Mouse (Mus musculus): ENCODE measurements around the gene Manbal. TPM values are rescaled to one million over a fixed set of nuclear protein-coding genes. Genes with fewer than 3 reads are reported as not detected.

The Manbal gene
- polyA plus RNA-seq, 1 experiment, result 54.2 TPM

DNA sequence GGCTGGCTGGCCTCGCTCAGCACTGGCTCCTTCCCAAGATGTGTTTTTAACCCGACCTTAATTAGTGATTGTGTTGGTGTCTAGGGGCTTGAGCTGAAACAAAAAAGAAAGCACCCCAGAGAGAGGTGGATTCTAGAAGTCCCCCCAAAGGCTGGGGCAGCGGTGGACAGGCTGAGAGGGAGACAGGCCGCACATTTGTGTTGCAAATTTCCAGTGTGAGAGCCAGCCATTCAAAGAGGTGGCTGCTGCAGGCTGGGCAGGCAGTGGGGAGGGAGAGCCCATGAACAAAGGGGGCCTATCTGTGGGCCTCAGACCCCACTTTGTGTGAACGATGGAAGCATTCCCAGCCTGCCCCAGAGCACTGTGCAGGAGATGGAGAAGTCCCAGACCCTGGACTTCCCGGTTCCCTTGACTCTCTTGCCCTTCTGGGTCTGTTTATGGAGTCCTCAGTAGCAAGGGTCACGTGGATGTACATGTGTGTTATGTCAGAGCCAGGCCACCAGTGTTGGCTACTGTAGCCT is 27.1 kb upstream of the Manbal start:
- H3K4me1 ChIP-seq (ENCODE audit: control insufficient read depth, insufficient read depth, low read length), result peaks cover 2% of the 10 kb centered on the region; the same call in 1 of the 2 replicates
- H3K27ac ChIP-seq (ENCODE audit: insufficient read depth, low read length), result no peak overlapping the region
- TF ChIP-seq POLR2A (IDR thresholded peaks at IDR 0.05; ENCODE audit: low read depth, low read length) (no peak), CTCF (IDR thresholded peaks at IDR 0.05; ENCODE audit: borderline replicate concordance, insufficient read depth, low read length) (no peak)
- no peak overlapping the region for H3K4me3 ChIP-seq (ENCODE audit: insufficient read depth, low read length)

DNA sequence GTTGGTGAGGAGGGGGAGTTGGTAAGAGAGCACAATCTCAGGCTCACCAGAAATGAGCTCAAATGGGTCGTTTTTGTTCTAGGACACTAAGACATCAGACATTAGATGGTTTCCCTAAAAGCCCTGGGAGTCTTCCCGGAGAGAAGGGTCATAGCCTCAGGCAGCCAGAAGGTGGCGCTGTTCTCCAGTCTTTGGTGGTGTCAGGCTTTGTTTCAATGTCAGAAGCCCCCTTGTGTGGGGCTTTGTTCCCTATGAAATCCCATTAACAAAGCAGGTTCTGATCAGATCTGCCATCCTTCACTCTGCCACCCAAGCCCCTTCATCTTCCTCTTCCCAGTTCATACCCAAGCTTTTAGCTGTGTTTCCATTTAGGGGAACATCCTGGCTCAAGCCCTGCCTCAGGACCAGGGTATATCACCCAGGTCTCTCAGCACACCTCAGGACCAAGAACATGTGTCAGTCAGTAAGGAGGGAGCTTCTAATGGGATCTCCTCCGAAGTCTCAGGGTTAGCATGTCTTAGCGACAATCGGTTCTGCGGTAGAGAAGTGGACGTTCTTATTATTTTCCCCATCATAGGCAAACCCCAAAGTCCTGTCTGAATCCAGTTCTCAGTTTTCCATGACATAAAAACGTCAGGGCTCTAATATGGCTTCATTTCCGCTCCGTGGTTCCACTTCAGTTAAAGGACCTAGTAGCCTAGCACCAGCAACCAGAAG is 25.7 kb upstream of the Manbal start:
- peak; percentile 72 for TF ChIP-seq CTCF (IDR thresholded peaks at IDR 0.05; ENCODE audit: borderline replicate concordance, insufficient read depth, low read length)
- no peak for TF ChIP-seq POLR2A (IDR thresholded peaks at IDR 0.05; ENCODE audit: low read depth, low read length)
- H3K4me3 ChIP-seq (ENCODE audit: insufficient read depth, low read length), result no peak overlapping the region
- no peak overlapping the region for H3K27ac ChIP-seq (ENCODE audit: insufficient read depth, low read length)
- peaks cover 2% of the 10 kb centered on the region; the same call in 1 of the 2 replicates for H3K4me1 ChIP-seq (ENCODE audit: control insufficient read depth, insufficient read depth, low read length)

DNA sequence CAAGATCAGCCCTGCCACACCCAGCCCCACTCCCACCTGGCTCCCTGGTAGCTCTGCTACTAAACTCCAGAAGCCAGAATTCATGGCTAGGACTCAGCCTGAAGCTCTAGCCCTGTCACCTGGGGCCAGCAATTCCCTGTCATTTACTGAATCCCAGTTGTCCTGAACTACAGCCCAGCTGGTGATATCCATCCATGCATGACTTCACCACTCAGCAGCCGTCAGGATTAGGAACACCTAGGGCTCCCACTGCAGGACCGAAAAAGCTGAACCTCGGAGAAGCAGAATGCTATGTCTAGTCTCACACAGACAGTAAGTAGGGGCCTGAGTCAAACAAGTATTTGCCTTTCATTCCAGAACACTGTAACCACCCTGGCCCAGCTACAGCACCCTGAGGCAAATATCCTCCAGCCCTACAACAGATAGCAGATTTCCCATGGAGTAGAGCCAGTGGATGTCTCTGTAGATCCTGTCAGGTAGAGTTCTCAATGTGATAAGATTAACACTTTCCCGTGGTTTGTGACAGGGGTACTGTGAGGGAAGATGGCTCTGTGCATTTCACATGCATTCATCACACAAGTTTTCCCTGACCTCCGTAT is 25.0 kb upstream of the Manbal start:
- TF ChIP-seq POLR2A (IDR thresholded peaks at IDR 0.05; ENCODE audit: low read depth, low read length), result no peak
- TF ChIP-seq CTCF (IDR thresholded peaks at IDR 0.05; ENCODE audit: borderline replicate concordance, insufficient read depth, low read length), result no peak
- no peak overlapping the region for H3K27ac ChIP-seq (ENCODE audit: insufficient read depth, low read length)
- H3K4me1 ChIP-seq (ENCODE audit: control insufficient read depth, insufficient read depth, low read length), result peaks cover 2% of the 10 kb centered on the region; the same call in 1 of the 2 replicates
- no peak overlapping the region for H3K4me3 ChIP-seq (ENCODE audit: insufficient read depth, low read length)

DNA sequence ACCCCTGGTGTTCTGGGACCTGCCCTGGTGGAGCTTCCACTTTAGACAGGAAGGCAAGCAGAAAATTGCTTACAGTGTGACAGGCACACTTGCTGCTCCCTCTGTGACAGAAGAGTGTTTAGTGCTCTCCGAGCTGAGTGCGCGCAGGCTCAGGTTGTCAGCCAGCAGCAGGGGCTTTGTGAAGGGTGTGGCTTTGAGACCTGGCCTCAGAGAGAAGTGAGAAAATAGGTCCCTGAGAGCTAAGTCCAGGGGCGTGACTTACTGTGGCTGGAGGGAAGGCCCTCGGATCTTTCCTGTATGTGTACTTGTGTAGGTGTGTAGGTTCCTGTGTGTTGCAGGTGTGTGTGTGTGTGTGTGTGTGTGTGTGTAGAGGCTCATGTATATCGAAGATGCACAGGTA is 24.1 kb upstream of the Manbal start:
- Histone ChIP-seq H3K4me3 (ENCODE audit: insufficient read depth, low read length) (no peak overlapping the region), H3K27ac (ENCODE audit: insufficient read depth, low read length) (no peak overlapping the region), H3K4me1 (ENCODE audit: control insufficient read depth, insufficient read depth, low read length) (peaks cover 2% of the 10 kb centered on the region; the same call in 1 of the 2 replicates)
- TF ChIP-seq CTCF (IDR thresholded peaks at IDR 0.05; ENCODE audit: borderline replicate concordance, insufficient read depth, low read length) (no peak), POLR2A (IDR thresholded peaks at IDR 0.05; ENCODE audit: low read depth, low read length) (no peak)

DNA sequence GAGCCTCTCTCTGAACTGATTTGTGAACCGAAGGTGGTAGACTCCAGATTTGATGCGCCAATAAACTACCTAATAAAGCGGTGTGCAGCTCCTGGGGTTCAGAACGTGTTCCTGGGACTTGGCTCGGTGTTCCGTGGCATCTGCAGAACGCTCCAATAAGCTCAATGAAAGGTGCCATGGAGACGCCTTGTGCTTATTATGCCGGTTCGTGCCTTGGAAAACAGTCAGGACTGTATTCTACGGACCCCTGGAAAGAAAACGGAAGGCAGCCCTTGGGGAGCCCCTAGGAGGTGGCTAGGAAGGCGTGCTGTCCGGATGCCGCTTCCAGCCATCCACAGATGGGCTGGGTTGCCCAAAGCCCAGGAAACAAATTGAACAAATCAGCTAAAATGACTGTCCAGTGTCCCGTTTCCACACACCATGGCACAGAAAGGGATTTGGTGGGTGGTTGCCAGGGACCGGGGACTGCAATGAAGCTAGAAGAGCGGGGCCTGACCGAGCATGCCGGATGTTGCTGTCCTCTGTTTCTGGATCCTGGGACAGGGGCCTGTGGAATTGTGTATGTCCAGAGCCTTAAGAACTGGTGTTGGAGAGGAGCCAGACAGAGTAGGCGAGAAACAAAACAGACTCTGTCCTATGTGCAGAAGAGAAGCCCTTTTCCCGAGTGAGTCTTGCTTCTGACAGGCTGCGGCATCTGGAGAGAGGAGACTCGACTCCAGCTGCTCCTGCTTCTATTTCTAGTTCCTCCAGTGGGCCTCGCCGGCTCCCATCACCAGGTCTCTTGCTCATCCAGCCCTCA is 19.8 kb upstream of the Manbal start, which contains the start of gene Ghrh:
Gene Ghrh, minus strand, starts transcription at position 146 of the 799 bp plus-strand sequence.
- TF ChIP-seq POLR2A (IDR thresholded peaks at IDR 0.05; ENCODE audit: low read depth, low read length), result no peak
- no peak for TF ChIP-seq CTCF (IDR thresholded peaks at IDR 0.05; ENCODE audit: borderline replicate concordance, insufficient read depth, low read length)
- Histone ChIP-seq H3K4me3 (ENCODE audit: insufficient read depth, low read length) (no peak within 1 kb of the TSS), H3K27ac (ENCODE audit: insufficient read depth, low read length) (no peak within 1 kb of the TSS), H3K4me1 (ENCODE audit: control insufficient read depth, insufficient read depth, low read length) (no peaks in the 10 kb centered on the region)

DNA sequence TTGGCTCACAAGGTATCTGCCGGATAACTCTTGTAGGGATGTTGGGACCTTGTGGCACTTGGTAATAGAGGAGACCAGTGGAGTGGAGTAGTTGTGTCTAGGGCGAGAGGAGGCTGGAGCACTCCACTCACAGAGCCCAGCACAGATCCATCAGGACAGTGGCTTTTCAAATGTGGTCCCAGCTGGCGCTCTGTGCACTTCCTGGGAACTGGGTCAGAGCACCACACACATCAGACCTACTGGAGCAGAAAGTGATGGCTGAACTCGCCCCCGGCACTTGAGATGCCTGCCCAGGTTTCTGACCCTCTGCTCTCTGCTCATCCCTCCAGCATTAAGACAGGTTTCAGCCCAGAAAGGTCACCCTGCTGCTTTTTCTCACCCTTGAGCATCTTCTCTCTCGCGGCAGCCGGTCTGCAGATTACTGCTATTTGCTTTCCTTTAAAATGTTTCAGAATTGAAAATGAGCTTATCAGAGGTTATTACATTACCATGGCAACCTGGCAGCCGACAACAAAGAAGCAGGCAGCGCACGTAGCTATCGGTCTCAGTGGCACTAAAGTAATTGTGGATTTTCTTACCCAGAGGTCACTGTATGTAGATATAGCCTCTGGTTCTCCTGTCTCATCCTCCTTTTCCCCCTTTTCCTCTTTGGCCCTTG is 18.1 kb upstream of the Manbal start:
- no peak overlapping the region for H3K4me3 ChIP-seq (ENCODE audit: insufficient read depth, low read length)
- H3K27ac ChIP-seq (ENCODE audit: insufficient read depth, low read length), result no peak overlapping the region
- H3K4me1 ChIP-seq (ENCODE audit: control insufficient read depth, insufficient read depth, low read length), result no peaks in the 10 kb centered on the region
- TF ChIP-seq CTCF (IDR thresholded peaks at IDR 0.05; ENCODE audit: borderline replicate concordance, insufficient read depth, low read length), result no peak
- no peak for TF ChIP-seq POLR2A (IDR thresholded peaks at IDR 0.05; ENCODE audit: low read depth, low read length)

DNA sequence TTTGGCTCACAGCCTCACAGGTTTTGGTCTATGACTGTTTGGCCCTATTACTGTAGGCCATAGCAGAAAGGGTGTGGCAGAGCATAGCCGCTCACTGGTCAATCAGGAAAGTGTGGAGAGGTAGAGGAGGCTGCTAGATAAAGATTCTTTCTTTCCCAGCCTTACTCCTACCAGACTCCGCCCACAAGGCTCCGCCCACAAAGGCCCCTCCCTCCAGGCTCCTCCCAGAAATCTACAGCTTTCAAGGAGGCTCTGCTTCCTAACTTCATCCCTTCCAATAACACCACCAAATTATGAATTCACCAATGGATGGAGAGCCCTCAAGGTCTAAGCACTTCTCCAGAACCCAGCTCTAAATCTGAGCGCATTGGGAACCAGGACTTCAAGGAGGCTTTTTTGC is 14.2 kb upstream of the Manbal start:
- Histone ChIP-seq H3K4me3 (ENCODE audit: insufficient read depth, low read length) (no peak overlapping the region), H3K4me1 (ENCODE audit: control insufficient read depth, insufficient read depth, low read length) (no peaks in the 10 kb centered on the region), H3K27ac (ENCODE audit: insufficient read depth, low read length) (no peak overlapping the region)
- no peak for TF ChIP-seq POLR2A (IDR thresholded peaks at IDR 0.05; ENCODE audit: low read depth, low read length)
- no peak for TF ChIP-seq CTCF (IDR thresholded peaks at IDR 0.05; ENCODE audit: borderline replicate concordance, insufficient read depth, low read length)

DNA sequence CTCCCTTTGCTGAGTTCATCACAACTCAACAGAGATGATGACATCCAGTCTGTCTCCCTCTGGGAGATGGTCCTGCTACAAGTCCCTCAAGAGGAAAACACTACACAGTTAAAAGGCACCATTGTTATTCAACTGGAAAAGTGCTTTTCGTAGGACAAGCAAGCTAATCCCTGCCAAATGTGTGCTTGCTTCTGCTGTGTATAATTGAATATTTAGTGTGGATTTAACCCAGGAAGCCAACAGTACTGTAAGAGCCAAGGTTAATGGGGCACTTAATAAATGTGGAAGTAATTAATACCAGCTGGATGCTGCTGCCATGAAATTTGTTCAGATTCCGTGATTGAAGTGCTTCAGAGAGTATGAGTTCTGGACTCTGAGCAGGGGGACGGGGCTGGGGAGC is 13.3 kb upstream of the Manbal start:
- Histone ChIP-seq H3K4me1 (ENCODE audit: control insufficient read depth, insufficient read depth, low read length) (no peaks in the 10 kb centered on the region), H3K27ac (ENCODE audit: insufficient read depth, low read length) (no peak overlapping the region), H3K4me3 (ENCODE audit: insufficient read depth, low read length) (no peak overlapping the region)
- TF ChIP-seq CTCF (IDR thresholded peaks at IDR 0.05; ENCODE audit: borderline replicate concordance, insufficient read depth, low read length), result no peak
- TF ChIP-seq POLR2A (IDR thresholded peaks at IDR 0.05; ENCODE audit: low read depth, low read length), result no peak

DNA sequence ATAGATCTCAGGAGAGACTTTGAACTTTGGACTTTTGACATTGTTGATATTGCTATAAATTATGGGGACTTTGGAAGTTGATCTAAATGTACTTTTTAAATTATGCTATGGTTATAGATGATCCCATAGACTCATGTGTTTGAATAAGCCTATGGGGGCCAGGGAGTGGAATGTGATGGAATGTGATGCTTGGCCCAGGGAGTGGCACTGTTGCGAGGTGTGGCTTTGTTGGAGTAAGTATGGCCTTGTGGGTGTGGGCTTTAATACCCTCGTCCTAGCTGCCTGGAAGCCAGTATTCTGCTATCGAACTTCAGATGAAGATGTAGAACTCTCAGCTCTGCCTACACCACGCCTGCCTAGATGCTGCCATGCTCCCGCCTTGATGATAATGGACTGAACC is 7.4 kb upstream of the Manbal start:
- no peaks in the 10 kb centered on the region for H3K4me1 ChIP-seq (ENCODE audit: control insufficient read depth, insufficient read depth, low read length)
- H3K27ac ChIP-seq (ENCODE audit: insufficient read depth, low read length), result no peak overlapping the region
- H3K4me3 ChIP-seq (ENCODE audit: insufficient read depth, low read length), result no peak overlapping the region
- no peak for TF ChIP-seq CTCF (IDR thresholded peaks at IDR 0.05; ENCODE audit: borderline replicate concordance, insufficient read depth, low read length)
- no peak for TF ChIP-seq POLR2A (IDR thresholded peaks at IDR 0.05; ENCODE audit: low read depth, low read length)
